Mouse (Mus musculus): ENCODE results near the gene Rab31. TPM values are rescaled to one million over a fixed set of nuclear protein-coding genes. Genes with fewer than 3 reads are reported as not detected.

The Rab31 gene
- polyA plus RNA-seq, 1 experiment from 2014 or later, result 49.8 TPM

DNA sequence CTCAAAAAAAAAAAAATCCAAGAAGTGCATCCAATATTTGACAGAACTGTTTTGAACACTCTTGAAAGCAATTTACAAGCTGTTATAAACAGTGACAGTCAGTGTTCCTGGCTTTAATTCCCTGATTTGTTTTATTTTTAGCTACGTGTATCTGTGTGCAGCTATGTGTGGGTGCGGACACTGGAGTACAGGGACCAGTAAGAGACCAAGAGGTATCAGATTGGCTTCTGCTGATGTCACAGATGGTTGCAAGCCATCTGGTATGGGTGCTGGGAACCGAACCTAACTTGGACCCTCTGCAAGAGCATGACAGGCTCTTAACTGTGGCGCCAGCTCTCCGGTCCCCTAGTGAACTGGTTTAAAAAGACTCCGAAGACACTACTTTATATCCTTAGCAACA lies 19.4 kb downstream of the Rab31 start:
- Histone ChIP-seq H3K9me3 (replicated peaks) (0 out of 2 replicates have a peak, but pooled peaks cover 7% of the 10 kb centered on the region), H3K27me3 (no peaks in the 10 kb centered on the region), H3K4me1 (no peaks in the 10 kb centered on the region), H3K9ac (no peak overlapping the region), H3K4me3 (replicated peaks) (no peak overlapping the region), H3K4me2 (replicated peaks) (no peak overlapping the region), H3K27ac (replicated peaks) (no peak overlapping the region), H3K36me3 (no peaks in the 10 kb centered on the region)
- ATAC-seq (ENCODE audit: insufficient number of reproducible peaks, low FRiP score, low TSS enrichment, low read depth), result no peak
- WGBS, result 94% methylated on average over 6 of the region's 6 CpGs

DNA sequence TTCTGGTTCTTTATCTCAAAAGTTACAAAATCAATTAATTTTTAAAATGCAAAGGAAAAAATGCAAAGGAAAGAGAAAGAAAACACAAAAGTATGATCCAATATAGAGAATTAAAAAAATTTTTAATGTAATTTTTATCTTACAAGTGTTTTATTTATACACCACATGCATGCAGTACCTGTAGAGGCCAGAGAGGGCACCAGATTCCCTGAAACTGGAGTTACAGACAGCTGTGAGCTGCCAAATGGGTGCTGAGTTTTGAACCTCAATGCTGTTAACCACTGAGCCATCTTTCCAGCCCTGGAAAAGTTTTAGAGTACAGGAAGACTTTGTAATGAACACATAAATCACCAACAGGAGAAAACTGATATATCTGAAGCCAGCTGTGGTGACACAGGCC lies 22.3 kb downstream of the Rab31 start:
- Histone ChIP-seq H3K36me3 (no peaks in the 10 kb centered on the region), H3K9me3 (replicated peaks) (0 out of 2 replicates have a peak, but pooled peaks cover 7% of the 10 kb centered on the region), H3K27me3 (no peaks in the 10 kb centered on the region), H3K4me1 (no peaks in the 10 kb centered on the region), H3K27ac (replicated peaks) (no peak overlapping the region), H3K4me3 (replicated peaks) (no peak overlapping the region), H3K9ac (no peak overlapping the region), H3K4me2 (replicated peaks) (no peak overlapping the region)
- ATAC-seq (ENCODE audit: insufficient number of reproducible peaks, low FRiP score, low TSS enrichment, low read depth), result no peak

DNA sequence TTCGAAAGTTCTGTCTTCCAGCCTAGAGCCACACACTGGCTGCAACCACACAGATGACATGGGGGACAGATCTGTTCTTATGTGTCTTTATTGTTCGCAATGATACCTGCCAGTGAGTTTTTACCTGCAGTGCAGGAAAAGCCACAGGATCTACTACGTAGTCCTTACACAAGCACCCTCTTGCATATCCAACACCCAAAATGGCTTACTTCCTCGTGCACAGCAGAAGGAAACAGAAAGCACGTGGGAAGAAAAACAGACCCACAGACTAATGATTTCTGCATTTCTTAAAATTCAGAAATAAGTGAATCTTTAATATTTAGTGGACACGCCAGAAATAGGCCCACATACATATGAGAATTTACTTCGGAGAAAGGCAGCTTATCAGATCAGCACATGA lies 22.7 kb downstream of the Rab31 start:
- H3K9me3 ChIP-seq (replicated peaks), result 0 out of 2 replicates have a peak, but pooled peaks cover 5% of the 10 kb centered on the region
- WGBS, result 90% methylated on average over 7 of the region's 7 CpGs
- no peak for ATAC-seq (ENCODE audit: insufficient number of reproducible peaks, low FRiP score, low TSS enrichment, low read depth)

DNA sequence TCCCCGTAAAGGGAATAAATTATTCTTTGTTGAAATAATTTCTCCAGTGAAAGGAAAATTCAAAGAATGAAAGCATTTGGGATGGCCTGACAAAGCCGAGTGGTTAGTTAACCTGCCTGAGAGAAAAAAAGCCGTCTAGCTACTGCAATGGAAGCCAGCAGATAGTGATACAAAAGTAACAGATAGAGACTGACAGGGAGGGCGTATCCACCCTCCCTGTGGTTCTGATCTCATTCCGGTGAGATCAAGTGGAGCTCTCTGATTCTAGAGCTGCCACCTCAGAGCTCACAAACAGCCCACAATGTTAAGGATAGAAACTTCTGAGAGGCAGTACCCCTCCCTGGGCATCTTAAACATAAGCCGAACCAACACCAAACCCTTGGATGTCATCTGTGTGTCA lies 23.6 kb downstream of the Rab31 start:
- no peak overlapping the region for H3K27ac ChIP-seq (replicated peaks)
- no peak overlapping the region for H3K9ac ChIP-seq
- no peak overlapping the region for H3K4me2 ChIP-seq (replicated peaks)
- 81% methylated on average over 6 of the region's 6 CpGs for WGBS
- no peaks in the 10 kb centered on the region for H3K36me3 ChIP-seq
- H3K9me3 ChIP-seq (replicated peaks), result 0 out of 2 replicates have a peak, but pooled peaks cover 5% of the 10 kb centered on the region
- ATAC-seq (ENCODE audit: insufficient number of reproducible peaks, low FRiP score, low TSS enrichment, low read depth), result no peak
- no peak overlapping the region for H3K4me3 ChIP-seq (replicated peaks)
- H3K27me3 ChIP-seq, result no peaks in the 10 kb centered on the region
- no peaks in the 10 kb centered on the region for H3K4me1 ChIP-seq

More for the DNA sequence above, 22.7 kb downstream of the Rab31 start:
- H3K27ac ChIP-seq (replicated peaks), result no peak overlapping the region
- H3K4me2 ChIP-seq (replicated peaks), result no peak overlapping the region
- H3K4me1 ChIP-seq, result no peaks in the 10 kb centered on the region
- no peak overlapping the region for H3K9ac ChIP-seq
- H3K36me3 ChIP-seq, result no peaks in the 10 kb centered on the region
- H3K27me3 ChIP-seq, result no peaks in the 10 kb centered on the region
- no peak overlapping the region for H3K4me3 ChIP-seq (replicated peaks)

DNA sequence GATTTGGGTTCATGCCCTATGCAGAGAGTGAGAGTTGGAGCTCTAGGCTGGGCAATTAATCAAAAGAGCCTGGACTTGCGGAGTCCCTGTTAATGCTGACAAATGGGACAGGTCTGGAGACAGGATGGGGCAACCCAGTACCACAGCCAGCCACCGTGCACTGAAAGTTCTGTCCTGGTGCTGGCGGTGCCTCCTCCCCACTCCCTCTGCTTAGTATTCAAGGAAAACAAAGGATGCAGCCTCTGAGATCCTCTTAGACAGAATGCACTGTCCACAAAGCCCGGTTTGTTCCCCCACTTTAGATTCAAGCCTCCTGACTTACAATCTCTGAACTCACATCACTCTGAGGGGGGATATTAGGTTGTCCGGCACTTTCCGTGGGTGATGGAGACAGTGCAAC lies 26.2 kb downstream of the Rab31 start:
- H3K4me2 ChIP-seq (replicated peaks), result no peak overlapping the region
- H3K9ac ChIP-seq, result no peak overlapping the region
- H3K4me3 ChIP-seq (replicated peaks), result no peak overlapping the region
- 89% methylated on average over 6 of the region's 6 CpGs for WGBS
- no peaks in the 10 kb centered on the region for H3K36me3 ChIP-seq
- H3K4me1 ChIP-seq, result no peaks in the 10 kb centered on the region
- H3K27ac ChIP-seq (replicated peaks), result no peak overlapping the region
- no peak; the same call in 1 of the 2 replicates for ATAC-seq (ENCODE audit: insufficient number of reproducible peaks, low FRiP score, low TSS enrichment, low read depth)
- H3K9me3 ChIP-seq (replicated peaks), result no peaks in the 10 kb centered on the region
- H3K27me3 ChIP-seq, result no peaks in the 10 kb centered on the region

DNA sequence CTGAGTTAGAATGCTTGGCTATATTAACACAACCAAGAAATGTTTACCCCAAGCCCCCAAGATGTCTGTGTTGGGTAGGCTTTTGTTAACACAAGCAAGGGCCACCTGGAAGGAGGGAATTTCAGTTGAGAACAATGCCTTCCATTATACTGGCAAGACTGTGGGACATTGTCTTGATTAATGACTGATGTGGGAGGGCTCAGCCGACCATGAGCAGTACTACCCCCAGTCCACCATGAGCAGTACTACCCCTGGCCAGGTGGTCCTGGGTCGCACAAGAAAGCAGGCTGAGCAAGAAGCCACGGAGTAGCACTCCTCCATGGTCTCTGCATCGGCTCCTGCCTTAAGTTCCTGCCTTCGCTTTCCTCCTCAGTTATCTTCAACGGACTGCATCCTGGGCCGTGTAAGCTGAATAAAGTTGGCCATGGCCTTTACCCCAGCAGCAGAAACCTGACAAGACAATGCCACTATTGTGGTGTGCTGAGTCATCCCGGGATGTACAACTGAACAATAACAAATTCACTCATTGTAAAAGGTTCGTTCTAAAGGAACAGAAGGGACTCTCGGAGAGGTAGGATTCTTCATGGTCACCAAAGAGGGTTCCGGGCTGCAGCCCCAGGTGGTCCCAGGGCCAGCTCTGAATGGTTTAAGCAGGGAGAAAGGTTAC lies 28.8 kb downstream of the Rab31 start:
- Histone ChIP-seq H3K9ac (no peak overlapping the region), H3K27ac (replicated peaks) (no peak overlapping the region), H3K36me3 (no peaks in the 10 kb centered on the region), H3K4me2 (replicated peaks) (no peak overlapping the region), H3K4me1 (no peaks in the 10 kb centered on the region), H3K9me3 (replicated peaks) (no peaks in the 10 kb centered on the region), H3K27me3 (no peaks in the 10 kb centered on the region), H3K4me3 (replicated peaks) (no peak overlapping the region)
- no peak for ATAC-seq (ENCODE audit: insufficient number of reproducible peaks, low FRiP score, low TSS enrichment, low read depth)
- 72% methylated on average over 11 of the region's 11 CpGs for WGBS

DNA sequence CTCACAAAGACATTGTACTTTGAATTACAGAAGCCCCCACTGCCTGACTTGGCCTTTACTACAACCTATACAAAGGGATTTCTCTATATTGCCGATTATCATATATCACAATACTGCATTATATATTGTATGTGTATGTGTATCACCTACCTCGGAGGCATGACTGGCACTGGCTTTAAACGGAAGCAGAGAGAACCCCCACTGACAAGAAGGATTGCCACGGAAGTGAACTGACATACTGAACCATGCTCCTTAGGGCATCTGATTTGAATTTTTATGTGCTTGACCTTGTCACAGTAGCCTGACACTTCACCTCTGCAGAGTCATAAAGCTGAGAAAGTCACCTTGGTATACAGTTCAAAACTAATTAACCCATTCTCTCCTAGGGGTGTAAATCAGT lies 29.6 kb downstream of the Rab31 start:
- Histone ChIP-seq H3K4me3 (replicated peaks) (no peak overlapping the region), H3K9me3 (replicated peaks) (no peaks in the 10 kb centered on the region), H3K4me2 (replicated peaks) (no peak overlapping the region), H3K9ac (no peak overlapping the region), H3K27me3 (no peaks in the 10 kb centered on the region), H3K36me3 (no peaks in the 10 kb centered on the region), H3K4me1 (no peaks in the 10 kb centered on the region), H3K27ac (replicated peaks) (no peak overlapping the region)
- WGBS, result 74% methylated on average over 4 of the region's 4 CpGs
- ATAC-seq (ENCODE audit: insufficient number of reproducible peaks, low FRiP score, low TSS enrichment, low read depth), result no peak

DNA sequence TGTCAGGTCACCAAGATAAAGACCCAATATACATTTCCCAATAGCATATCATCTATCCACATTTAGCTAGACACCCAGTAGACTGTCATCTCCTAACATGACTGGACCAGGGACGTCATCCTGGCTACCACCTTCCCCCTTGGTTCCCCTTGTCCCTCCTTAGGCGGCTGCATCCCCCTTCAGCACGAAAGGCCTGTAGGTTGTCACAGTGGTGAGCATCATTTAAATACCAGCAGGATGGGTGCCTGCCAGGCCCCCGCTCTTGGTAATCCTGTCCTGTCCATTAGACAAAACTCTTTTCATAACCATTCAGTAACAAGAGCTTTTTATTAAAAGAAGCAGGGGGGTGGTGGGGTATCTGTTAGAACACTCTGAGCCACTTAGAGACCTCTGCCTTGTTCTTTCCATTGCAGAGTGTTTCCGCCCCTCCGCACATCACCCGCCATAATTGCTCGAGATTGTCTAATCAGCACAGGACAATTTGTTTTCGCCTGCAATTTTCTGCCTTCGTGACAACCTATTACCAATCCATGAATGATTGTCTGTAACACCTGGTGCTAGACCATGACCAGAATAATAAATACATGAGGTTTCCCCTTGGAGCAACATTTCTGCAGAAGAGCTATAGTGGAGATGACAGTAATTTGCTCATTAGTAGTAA lies 30.2 kb downstream of the Rab31 start:
- 80% methylated on average over 10 of the region's 10 CpGs for WGBS
- no peak overlapping the region for H3K4me3 ChIP-seq (replicated peaks)
- ATAC-seq (ENCODE audit: insufficient number of reproducible peaks, low FRiP score, low TSS enrichment, low read depth), result no peak
- H3K27ac ChIP-seq (replicated peaks), result no peak overlapping the region
- H3K36me3 ChIP-seq, result no peaks in the 10 kb centered on the region
- H3K9ac ChIP-seq, result no peak overlapping the region
- H3K27me3 ChIP-seq, result no peaks in the 10 kb centered on the region
- H3K4me1 ChIP-seq, result no peaks in the 10 kb centered on the region
- no peaks in the 10 kb centered on the region for H3K9me3 ChIP-seq (replicated peaks)
- no peak overlapping the region for H3K4me2 ChIP-seq (replicated peaks)

DNA sequence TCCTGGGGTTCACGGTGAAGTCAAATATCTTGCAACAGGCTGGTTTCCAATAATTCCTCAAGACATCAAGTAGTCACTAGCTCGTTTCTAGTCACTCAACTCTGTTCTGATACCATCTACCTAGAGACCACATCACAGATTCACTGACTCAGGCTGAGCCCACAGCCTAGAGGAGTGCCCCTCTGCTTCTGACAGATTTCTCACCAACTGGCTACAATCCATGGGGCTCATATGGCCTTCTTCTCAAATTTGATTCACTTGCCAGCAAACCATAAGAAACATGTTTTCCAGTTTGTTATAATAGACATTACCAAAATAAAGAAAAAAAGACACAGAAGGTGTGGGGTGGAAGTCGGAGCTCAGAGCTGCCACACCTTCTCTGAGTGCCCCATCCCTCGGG lies 31.0 kb downstream of the Rab31 start:
- no peaks in the 10 kb centered on the region for H3K4me1 ChIP-seq
- no peak overlapping the region for H3K27ac ChIP-seq (replicated peaks)
- H3K9me3 ChIP-seq (replicated peaks), result no peaks in the 10 kb centered on the region
- no peak overlapping the region for H3K9ac ChIP-seq
- ATAC-seq (ENCODE audit: insufficient number of reproducible peaks, low FRiP score, low TSS enrichment, low read depth), result no peak
- no peaks in the 10 kb centered on the region for H3K27me3 ChIP-seq
- H3K4me2 ChIP-seq (replicated peaks), result no peak overlapping the region
- H3K36me3 ChIP-seq, result no peaks in the 10 kb centered on the region
- H3K4me3 ChIP-seq (replicated peaks), result no peak overlapping the region
- 83% methylated on average over 4 of the region's 4 CpGs for WGBS

DNA sequence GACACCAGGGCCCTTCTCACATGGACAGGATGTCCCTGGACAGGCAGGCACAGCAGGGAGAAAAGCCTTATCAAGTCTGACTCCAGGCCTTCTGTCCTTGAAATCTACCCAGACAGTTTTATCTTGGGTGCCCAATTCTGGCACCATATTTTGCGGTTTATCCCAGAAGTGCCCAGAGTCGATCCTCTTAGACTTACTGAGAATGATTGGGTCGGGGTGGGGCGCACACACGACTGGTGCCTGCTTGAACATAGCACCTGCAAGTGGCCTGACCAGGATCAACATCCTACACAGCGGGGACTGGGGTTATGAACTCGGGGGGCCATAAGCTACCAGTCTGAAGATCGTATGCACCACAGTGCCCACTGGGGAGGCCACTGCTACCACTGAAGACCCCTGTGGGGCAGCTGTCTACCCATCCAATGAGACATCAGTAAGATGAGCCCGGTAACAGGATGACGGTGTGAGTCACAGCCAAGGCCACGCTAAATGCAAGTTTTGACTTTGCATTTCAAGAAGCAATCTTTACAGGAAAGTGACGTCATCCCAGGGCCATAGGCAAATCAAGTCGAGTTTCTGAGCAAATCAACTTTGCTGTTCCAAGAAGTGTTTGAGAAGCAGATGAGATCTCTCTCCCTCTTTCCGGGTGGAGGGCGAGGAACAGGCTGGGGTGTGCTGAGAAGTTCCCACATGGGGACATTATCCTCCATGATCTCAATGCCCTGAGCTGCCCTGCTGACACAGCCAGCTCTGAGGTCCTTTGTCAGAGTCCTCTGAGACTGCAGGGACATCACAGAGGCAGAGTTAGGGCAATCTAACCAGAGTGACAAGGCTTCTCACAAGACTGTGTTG lies 32.5 kb downstream of the Rab31 start:
- H3K9ac ChIP-seq, result no peak overlapping the region
- no peak overlapping the region for H3K27ac ChIP-seq (replicated peaks)
- no peaks in the 10 kb centered on the region for H3K27me3 ChIP-seq
- no peak overlapping the region for H3K4me2 ChIP-seq (replicated peaks)
- WGBS, result 80% methylated on average over 15 of the region's 15 CpGs
- H3K4me3 ChIP-seq (replicated peaks), result no peak overlapping the region
- H3K36me3 ChIP-seq, result no peaks in the 10 kb centered on the region
- no peaks in the 10 kb centered on the region for H3K4me1 ChIP-seq
- ATAC-seq (ENCODE audit: insufficient number of reproducible peaks, low FRiP score, low TSS enrichment, low read depth), result no peak
- no peaks in the 10 kb centered on the region for H3K9me3 ChIP-seq (replicated peaks)

DNA sequence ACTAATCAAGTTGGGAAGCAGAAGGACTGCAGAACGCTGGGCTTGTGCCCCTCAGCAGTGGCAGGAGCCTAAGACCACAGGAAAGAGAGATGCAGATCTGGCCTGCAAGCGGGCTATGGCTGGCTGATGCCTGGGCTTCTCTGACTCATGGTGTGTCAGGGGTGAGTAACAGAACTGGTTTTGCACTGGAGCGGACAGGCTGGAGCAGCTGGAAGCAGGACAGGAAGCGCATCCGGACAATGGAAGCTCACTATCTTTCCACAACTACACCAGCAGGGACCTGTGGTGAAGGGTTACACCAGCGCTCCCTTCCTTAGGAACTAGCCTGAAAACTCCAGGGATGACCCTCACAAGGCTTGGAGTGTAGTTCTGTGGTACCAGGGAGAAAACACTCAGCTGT lies 34.9 kb downstream of the Rab31 start:
- 80% methylated on average over 6 of the region's 6 CpGs for WGBS
- ATAC-seq (ENCODE audit: insufficient number of reproducible peaks, low FRiP score, low TSS enrichment, low read depth), result no peak
- no peak overlapping the region for H3K9ac ChIP-seq
- no peak overlapping the region for H3K4me3 ChIP-seq (replicated peaks)
- H3K9me3 ChIP-seq (replicated peaks), result no peaks in the 10 kb centered on the region
- H3K4me1 ChIP-seq, result no peaks in the 10 kb centered on the region
- no peaks in the 10 kb centered on the region for H3K27me3 ChIP-seq
- H3K36me3 ChIP-seq, result no peaks in the 10 kb centered on the region
- H3K4me2 ChIP-seq (replicated peaks), result no peak overlapping the region
- no peak overlapping the region for H3K27ac ChIP-seq (replicated peaks)
